Mouse (Mus musculus) bone marrow macrophage, adult 2 months (primary cell): ENCODE results near the gene Ttc28. TPM values are rescaled to one million over a fixed set of nuclear protein-coding genes. Genes with fewer than 3 reads are reported as not detected.

ENCODE experiments used
- H3K27ac ChIP-seq: 2 replicates; pipeline ENCODE4 v1.5.1; 2012; ENCODE audit warnings: low read depth, low read length; ENCODE audit not compliant: insufficient read depth
- H3K4me1 ChIP-seq: 2 replicates; pipeline ENCODE4 v1.6.1; 2012; ENCODE audit warnings: low read length; ENCODE audit not compliant: control insufficient read depth, insufficient read depth
- H3K4me3 ChIP-seq: 2 replicates; pipeline ENCODE4 v1.5.1; 2012; ENCODE audit warnings: mild to moderate bottlenecking, low read length, moderate library complexity; ENCODE audit not compliant: insufficient read depth
- CTCF ChIP-seq: IDR thresholded peaks from 2 replicates; pipeline ENCODE4 v1.5.1; 2012; ENCODE audit warnings: low read depth, mild to moderate bottlenecking, low read length, moderate library complexity
- POLR2A ChIP-seq: IDR thresholded peaks from 2 replicates; pipeline ENCODE4 v1.6.1; 2012; ENCODE audit warnings: mild to moderate bottlenecking, low read depth, low read length, borderline replicate concordance
- polyA plus RNA-seq: library from polyadenylated mRNA; stranded (reverse); fragments of >200 nt; gene quantifications from 2 replicates; pipeline ENCODE4 v1.2.4, GENCODE M21; 2012; ENCODE audit not compliant: missing spikeins, insufficient read depth, insufficient read length

Ttc28 gene
- polyA plus RNA-seq, 1 experiment, result 1.7 TPM

- Histone ChIP-seq H3K27ac (peak within 1 kb of the TSS; percentile 53), H3K4me3 (peak within 1 kb of the TSS; percentile 99), H3K4me1 (peaks cover 11% of the 10 kb centered on the region)
- TF ChIP-seq CTCF, result no peak
- TF ChIP-seq POLR2A, result peak; percentile 66; the same call in 1 of the 2 replicates
Measured at GRCm38 (mm10) chr5:111330417-111331098, 451.0 kb downstream of the Ttc28 start, which contains the start of gene Pitpnb. Gene Pitpnb (plus strand): TSS chr5:111330763.

GRCm38 (mm10) chr5:111331099-111331435 lies 451.5 kb downstream of the Ttc28 start:
- Histone ChIP-seq H3K27ac (peak overlapping the region; percentile 37), H3K4me3 (peak overlapping the region; percentile 99), H3K4me1 (peaks cover 11% of the 10 kb centered on the region)
- TF ChIP-seq CTCF, result no peak
- TF ChIP-seq POLR2A, result no peak

GRCm38 (mm10) chr5:111335939-111336691 lies 456.5 kb downstream of the Ttc28 start:
- no peak overlapping the region for H3K4me3 ChIP-seq
- peaks cover 3% of the 10 kb centered on the region; the same call in 1 of the 2 replicates for H3K4me1 ChIP-seq
- no peak overlapping the region for H3K27ac ChIP-seq
- TF ChIP-seq CTCF, result no peak
- no peak for TF ChIP-seq POLR2A

Other genes with a start within 250 kb of the Ttc28 start
- 12.9 and 16.1 TPM in 2 replicates for gene Noc4l, start 226.4 kb upstream of the Ttc28 start, polyA plus RNA-seq
- gene Ddx51, start 226.4 kb upstream of the Ttc28 start, polyA plus RNA-seq, result 10.1 and 13.6 TPM in 2 replicates
- gene Ep400, start 109.1 kb upstream of the Ttc28 start, polyA plus RNA-seq, result 27.9 and 31.5 TPM in 2 replicates
- gene Pus1, start 99.1 kb upstream of the Ttc28 start, polyA plus RNA-seq, result 11.4 and 12.7 TPM in 2 replicates
- gene Ulk1, start 69.7 kb upstream of the Ttc28 start, polyA plus RNA-seq, result 46.3 and 55.4 TPM in 2 replicates
- 58.7 and 84.4 TPM in 2 replicates for gene Hscb, start 40.0 kb upstream of the Ttc28 start, polyA plus RNA-seq
- 32.6 and 33.5 TPM in 2 replicates for gene Chek2, start 39.8 kb upstream of the Ttc28 start, polyA plus RNA-seq